20 mouse cellular contexts compared by ENCODE assay signal in genomic region chr4:106775767-106776166, GRCm38 (mm10). TPM values are rescaled to one million over a fixed set of nuclear protein-coding genes. Genes with fewer than 3 reads are reported as not detected.
DNase-seq lines count a peak whose midpoint lies in the region; ATAC-seq and TF ChIP-seq lines count a peak whose summit lies in the region.
"Not testable (repeated sequence)": the region's sequence is repeated elsewhere in the genome, so short reads cannot be mapped to it uniquely, and the experiment has no call there.
"Had no signal": no experiment of that assay in that cellular context is flagged by ENCODE, and none has a peak within 500 bp of the region (broad histone marks: within the 10 kb centered on the region; RNA-seq: fewer than 3 reads in every experiment).

No protein-coding gene starts in this region.

- DNase-seq in CD4-positive, CD25-positive, alpha-beta regulatory T cell, adult 2 months (ENCODE audit: low read depth, low spot score): peak; percentile 49
- DNase-seq in gastrocnemius, adult 2 months; left cerebral cortex, adult 2 months (ENCODE audit: extremely low spot score in 1 of 2, low spot score in 2 of 2); lung, embryonic 14.5 days; midbrain, postnatal 0 days (ENCODE audit: low spot score); stomach, postnatal 0 days (ENCODE audit: low spot score): not testable (repeated sequence)

- intact Hi-C loops in gastrocnemius, adult 2 months (cut with DNase I); left cerebral cortex, adult 2 months (cut with DNase I): not testable (repeated sequence)

- H3K9ac ChIP-seq in intestine, postnatal 0 days (ENCODE audit: low read depth, low read length); lung, embryonic 14.5 days; midbrain, postnatal 0 days (replicated peaks; ENCODE audit: low read length, poor library complexity, severe bottlenecking); stomach, postnatal 0 days (ENCODE audit: low read length): not testable (repeated sequence)

- not testable (repeated sequence) for H3K4me2 ChIP-seq in intestine, postnatal 0 days (replicated peaks; ENCODE audit: low read depth); lung, embryonic 14.5 days; midbrain, postnatal 0 days (ENCODE audit: low read depth, low read length, poor library complexity, severe bottlenecking); stomach, postnatal 0 days (replicated peaks; ENCODE audit: low read depth)

- TF ChIP-seq CTCF in gastrocnemius, adult 2 months (IDR thresholded peaks at IDR 0.05): peak; percentile 37; the same call in 1 of the 2 replicates
- TF ChIP-seq CTCF in intestine, postnatal 0 days (IDR thresholded peaks at IDR 0.05; ENCODE audit: low read depth): peak; percentile 38
- TF ChIP-seq CTCF in left cerebral cortex, adult 2 months (IDR thresholded peaks at IDR 0.05): peak; percentile 38
- TF ChIP-seq CTCF in lung, embryonic 14.5 days (IDR thresholded peaks at IDR 0.05; ENCODE audit: low read depth): 0 out of 2 replicates have a peak, but pooled peaks have one; percentile 12
- peak; percentile 45 for TF ChIP-seq CTCF in midbrain, postnatal 0 days (IDR thresholded peaks at IDR 0.05)
- peak; percentile 33 for TF ChIP-seq CTCF in stomach, postnatal 0 days (IDR thresholded peaks at IDR 0.05; ENCODE audit: low read depth)

- not testable (repeated sequence) for H3K36me3 ChIP-seq in intestine, postnatal 0 days (ENCODE audit: control insufficient read depth, insufficient read depth); lung, embryonic 14.5 days (ENCODE audit: insufficient read depth); midbrain, postnatal 0 days (ENCODE audit: insufficient read depth, low read length); stomach, postnatal 0 days (ENCODE audit: control insufficient read depth, insufficient read depth, low read length)

- not testable (repeated sequence) for H3K27me3 ChIP-seq in intestine, postnatal 0 days (replicated peaks; ENCODE audit: control insufficient read depth, insufficient read depth, low read length); lung, embryonic 14.5 days (ENCODE audit: insufficient read depth, low read length); midbrain, postnatal 0 days (ENCODE audit: insufficient read depth, low read length); stomach, postnatal 0 days (ENCODE audit: control insufficient read depth, insufficient read depth, low read length)

- not testable (repeated sequence) for H3K9me3 ChIP-seq in intestine, postnatal 0 days (ENCODE audit: control insufficient read depth); lung, embryonic 14.5 days (ENCODE audit: low read depth, low read length); midbrain, postnatal 0 days (ENCODE audit: low read length); stomach, postnatal 0 days (ENCODE audit: control insufficient read depth, low read length)

- not testable (repeated sequence) for TF ChIP-seq EP300 in stomach, postnatal 0 days (optimal IDR thresholded peaks at IDR 0.05)

- 0 out of 2 replicates have a peak, but pooled peaks cover 12% of the 10 kb centered on the region for H3K4me1 ChIP-seq in intestine, postnatal 0 days (replicated peaks; ENCODE audit: control insufficient read depth, insufficient read depth, low read length)
- peaks cover 20% of the 10 kb centered on the region for H3K4me1 ChIP-seq in lung, embryonic 14.5 days (ENCODE audit: insufficient read depth)
- not testable (repeated sequence) for H3K4me1 ChIP-seq in midbrain, postnatal 0 days (ENCODE audit: insufficient read depth, low read length); stomach, postnatal 0 days (replicated peaks; ENCODE audit: control insufficient read depth, insufficient read depth)

- not testable (repeated sequence) for H3K27ac ChIP-seq in gastrocnemius, adult 2 months; intestine, postnatal 0 days (ENCODE audit: low read depth, low read length); left cerebral cortex, adult 2 months; lung, embryonic 14.5 days (ENCODE audit: low read depth); midbrain, postnatal 0 days (ENCODE audit: low read depth, low read length); stomach, postnatal 0 days (replicated peaks)

- ATAC-seq in intestine, postnatal 0 days; lung, embryonic 14.5 days (ENCODE audit: insufficient read depth); midbrain, postnatal 0 days (ENCODE audit: low FRiP score); stomach, postnatal 0 days (ENCODE audit: low FRiP score, low TSS enrichment): not testable (repeated sequence)

- WGBS in intestine, postnatal 0 days: 84% methylated on average over 6 of the region's 6 CpGs
- 80% methylated on average over 6 of the region's 6 CpGs for WGBS in lung, embryonic 14.5 days
- 89% methylated on average over 6 of the region's 6 CpGs for WGBS in midbrain, postnatal 0 days
- 83% methylated on average over 6 of the region's 6 CpGs for WGBS in stomach, postnatal 0 days

- not testable (repeated sequence) for H3K4me3 ChIP-seq in gastrocnemius, adult 2 months; intestine, postnatal 0 days (ENCODE audit: low read depth, low read length); left cerebral cortex, adult 2 months; lung, embryonic 14.5 days (ENCODE audit: low read depth, low read length); midbrain, postnatal 0 days (ENCODE audit: low read depth, low read length); stomach, postnatal 0 days (ENCODE audit: low read depth, low read length)

RNA-seq across cellular contexts. Expression of gene Acot11, which starts 29.0 kb away (rescaled TPM):
- total RNA-seq in gastrocnemius, adult 2 months (2021): 10 to 100 TPM in 1 of 2 experiments, 1 to 10 TPM in 1; 7.1 to 17.3 TPM
- 7.8 and 7.9 TPM in 2 replicates for polyA plus RNA-seq in intestine, postnatal 0 days (2015; fragmentation: Nextera tagmentation; extraction: Ambion mirVana)
- 10 to 100 TPM; 51.7 to 54.1 TPM for total RNA-seq in left cerebral cortex, adult 2 months (2021)
- polyA plus RNA-seq in lung, embryonic 14.5 days (2014; fragmentation: Nextera tagmentation; extraction: Ambion mirVana): 0.84 and 1.1 TPM in 2 replicates
- total RNA-seq in midbrain, postnatal 0 days (2014; rRNA removed): 4.0 and 7.0 TPM in 2 replicates
- 1.8 and 2.1 TPM in 2 replicates for polyA plus RNA-seq in midbrain, postnatal 0 days (2015; fragmentation: Nextera tagmentation; extraction: Ambion mirVana)
- polyA plus RNA-seq in stomach, postnatal 0 days (2015; fragmentation: Nextera tagmentation; extraction: Ambion mirVana): 2.8 and 3.1 TPM in 2 replicates

RNA-seq across cellular contexts. Expression of gene Fam151a, which starts 42.1 kb away (rescaled TPM):
- total RNA-seq in gastrocnemius, adult 2 months (2021): not detected
- 0.25 and 0.31 TPM in 2 replicates for polyA plus RNA-seq in intestine, postnatal 0 days (2015; fragmentation: Nextera tagmentation; extraction: Ambion mirVana)
- total RNA-seq in left cerebral cortex, adult 2 months (2021): not detected
- polyA plus RNA-seq in lung, embryonic 14.5 days (2014; fragmentation: Nextera tagmentation; extraction: Ambion mirVana): 0.27 and 0.30 TPM in 2 replicates
- total RNA-seq in midbrain, postnatal 0 days (2014; rRNA removed): not detected in 2 replicates
- polyA plus RNA-seq in midbrain, postnatal 0 days (2015; fragmentation: Nextera tagmentation; extraction: Ambion mirVana): not detected in 2 replicates
- 0.39 and 0.41 TPM in 2 replicates for polyA plus RNA-seq in stomach, postnatal 0 days (2015; fragmentation: Nextera tagmentation; extraction: Ambion mirVana)
- total RNA-seq: gastrocnemius, adult 18-20 months; gastrocnemius, postnatal 14 days; gastrocnemius, postnatal 4 days had no signal
- polyA plus RNA-seq: CD4-positive, CD25-positive, alpha-beta regulatory T cell, adult 4 months; forebrain, embryonic 13.5 days; forebrain, embryonic 16.5 days; heart, embryonic 12.5 days; hindbrain, embryonic 10.5 days; hindbrain, embryonic 13.5 days; hindbrain, embryonic 16.5 days; inflammation-experienced regulatory T-cells, adult 6 months; Patski had no signal

RNA-seq across cellular contexts. Expression of gene Mroh7, which starts 45.0 kb away (rescaled TPM):
- under 1 TPM; 0.08 to 0.64 TPM for total RNA-seq in gastrocnemius, adult 2 months (2021)
- 0.33 TPM in 2 replicates for polyA plus RNA-seq in intestine, postnatal 0 days (2015; fragmentation: Nextera tagmentation; extraction: Ambion mirVana)
- total RNA-seq in left cerebral cortex, adult 2 months (2021): 1 to 10 TPM; 3.1 to 4.6 TPM
- 0.08 and 0.22 TPM in 2 replicates for polyA plus RNA-seq in lung, embryonic 14.5 days (2014; fragmentation: Nextera tagmentation; extraction: Ambion mirVana)
- total RNA-seq in midbrain, postnatal 0 days (2014; rRNA removed): 1.1 and 1.3 TPM in 2 replicates
- polyA plus RNA-seq in midbrain, postnatal 0 days (2015; fragmentation: Nextera tagmentation; extraction: Ambion mirVana): 0.59 and 0.64 TPM in 2 replicates
- 0.05 and 0.15 TPM in 2 replicates for polyA plus RNA-seq in stomach, postnatal 0 days (2015; fragmentation: Nextera tagmentation; extraction: Ambion mirVana)
- polyA plus RNA-seq: CD4-positive, CD25-positive, alpha-beta regulatory T cell, adult 4 months; embryonic facial prominence, embryonic 11.5 days; hindbrain, embryonic 10.5 days; inflammation-experienced regulatory T-cells, adult 6 months had no signal
